Mouse (Mus musculus) liver, embryonic 14.5 days (tissue): ENCODE measurements around the gene Gpx4. TPM values are rescaled to one million over a fixed set of nuclear protein-coding genes. Genes with fewer than 3 reads are reported as not detected.

Source experiments
- ATAC-seq: fragments of 200-750 bp; cut with Nextera tagmentation; 2 replicates; pipeline ENCODE4 v1.8.0; 2017; ENCODE audit warnings: moderate number of reproducible peaks, mild to moderate bottlenecking, moderate library complexity; ENCODE audit not compliant: insufficient read depth
- DNase-seq, 3 experiments: peaks; one replicate each; pipeline ENCODE4 v3.0.0-alpha.2; 2012 to 2013; ENCODE audit warnings: low read depth in 3 of 3, low spot score in 3 of 3
- H3K27ac ChIP-seq: fragments of 300-500 bp; sonication (generic); 2 replicates; pipeline ENCODE4 v1.5.1; 2014; ENCODE audit warnings: moderate library complexity, mild to moderate bottlenecking, control low read depth, inconsistent platforms
- H3K27me3 ChIP-seq: fragments of 300-500 bp; sonication (generic); 2 replicates; pipeline ENCODE4 v1.6.1; 2014; ENCODE audit warnings: mild to moderate bottlenecking, low read length, moderate library complexity; ENCODE audit not compliant: control insufficient read depth, insufficient read depth
- H3K36me3 ChIP-seq: fragments of 300-500 bp; sonication (generic); replicated peaks from 2 replicates; pipeline ENCODE4 v1.6.1; 2014; ENCODE audit warnings: low read depth; ENCODE audit not compliant: control insufficient read depth, insufficient read depth
- H3K4me1 ChIP-seq, 2 experiments: fragments of 200-500 bp in 1 of 2; fragments of 300-500 bp in 1 of 2; sonication (generic) in 1 of 2; replicated peaks; 2 replicates each; pipeline ENCODE4 v1.6.1; 2012 to 2014; ENCODE audit warnings: antibody characterized with exemption in 1 of 2, inconsistent platforms in 1 of 2, low read length in 1 of 2; ENCODE audit not compliant: control insufficient read depth in 2 of 2, insufficient read depth in 2 of 2
- H3K4me2 ChIP-seq: fragments of 300-500 bp; sonication (generic); 2 replicates; pipeline ENCODE4 v1.6.1; 2014; ENCODE audit warnings: low read depth, mild to moderate bottlenecking, control low read depth, moderate library complexity
- H3K4me3 ChIP-seq, 2 experiments: fragments of 200-500 bp in 1 of 2; fragments of 300-500 bp in 1 of 2; sonication (generic) in 1 of 2; 2 replicates each; pipeline ENCODE4 v1.5.1; 2012 to 2014; ENCODE audit warnings: low read depth in 2 of 2, low read length in 2 of 2, mild to moderate bottlenecking in 2 of 2, control low read depth in 1 of 2, inconsistent platforms in 1 of 2, moderate library complexity in 1 of 2; ENCODE audit not compliant: insufficient read depth in 1 of 2
- H3K9ac ChIP-seq: fragments of 300-500 bp; sonication (generic); replicated peaks from 2 replicates; pipeline ENCODE4 v1.6.1; 2014; ENCODE audit warnings: mild to moderate bottlenecking, control low read depth, moderate library complexity
- H3K9me3 ChIP-seq: fragments of 300-500 bp; sonication (generic); 2 replicates; pipeline ENCODE4 v1.6.1; 2016; ENCODE audit warnings: low read length, mixed read lengths; ENCODE audit not compliant: control insufficient read depth
- CTCF ChIP-seq: IDR thresholded peaks from 2 replicates; pipeline ENCODE4 v1.5.1; 2016; ENCODE audit warnings: antibody characterized with exemption, low read depth, control low read depth
- EP300 ChIP-seq: IDR thresholded peaks from 2 replicates; pipeline ENCODE4 v1.6.1; 2016; ENCODE audit warnings: antibody characterized with exemption, low read depth
- WGBS: fragments of 180-500 bp; shearing (Covaris S2); extraction: QIAGEN DNeasy Blood & Tissue Kit; methylation state at CpG from one replicate; pipeline ENCODE4 v1.1.7; 2014; ENCODE audit not compliant: insufficient replicate concordance; 5-methylcytosine and 5-hydroxymethylcytosine counted together
- polyA plus RNA-seq, 2 experiments: library from polyadenylated mRNA; depleted of rRNA in 1 of 2; stranded (reverse) in 1 of 2; unstranded in 1 of 2; fragments of >200 nt; fragmentation: Nextera tagmentation in 1 of 2; extraction: Ambion mirVana in 1 of 2; gene quantifications; 2 replicates each; pipeline versions ENCODE4 v1.2.1 to v1.2.3; 2012 to 2014

Gene Gpx4
- polyA plus RNA-seq, 2 experiments = 388 to 724 TPM

DNA sequence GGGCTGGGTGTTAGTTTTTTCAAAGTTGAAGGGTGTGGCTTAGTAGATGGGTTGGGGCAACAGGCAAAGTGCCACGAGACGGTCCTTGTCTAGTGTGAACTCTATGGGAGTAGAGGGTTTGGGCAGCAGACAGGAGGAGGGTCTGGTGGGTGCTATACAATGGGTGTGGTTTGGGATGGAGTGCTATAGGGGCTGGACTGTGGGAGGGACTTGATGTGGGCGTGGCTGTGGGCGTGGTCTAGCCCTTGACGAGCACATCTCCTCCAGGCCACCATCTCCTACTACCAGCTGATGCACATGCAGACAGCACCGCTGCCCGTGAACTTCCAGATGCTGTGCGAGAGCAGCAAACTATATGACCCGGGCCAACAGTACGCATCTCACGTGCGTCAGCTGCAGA is 21.1 kb upstream of the Gpx4 start:
- Histone ChIP-seq H3K27ac (no peak overlapping the region), H3K4me2 (no peak overlapping the region), H3K9me3 (no peaks in the 10 kb centered on the region), H3K9ac (no peak overlapping the region), H3K4me1 (peaks cover 5 to 7% of the 10 kb centered on the region in 2 experiments), H3K36me3 (no peaks in the 10 kb centered on the region; the same call in none of the 2 replicates), H3K4me3 (no peak overlapping the region), H3K27me3 (no peaks in the 10 kb centered on the region)
- DNase-seq (no peak), ATAC-seq (0 out of 2 replicates have a peak, but pooled peaks have one; percentile 10)
- TF ChIP-seq CTCF (no peak), EP300 (no peak)
- 51% methylated on average over 12 of the region's 12 CpGs for WGBS

DNA sequence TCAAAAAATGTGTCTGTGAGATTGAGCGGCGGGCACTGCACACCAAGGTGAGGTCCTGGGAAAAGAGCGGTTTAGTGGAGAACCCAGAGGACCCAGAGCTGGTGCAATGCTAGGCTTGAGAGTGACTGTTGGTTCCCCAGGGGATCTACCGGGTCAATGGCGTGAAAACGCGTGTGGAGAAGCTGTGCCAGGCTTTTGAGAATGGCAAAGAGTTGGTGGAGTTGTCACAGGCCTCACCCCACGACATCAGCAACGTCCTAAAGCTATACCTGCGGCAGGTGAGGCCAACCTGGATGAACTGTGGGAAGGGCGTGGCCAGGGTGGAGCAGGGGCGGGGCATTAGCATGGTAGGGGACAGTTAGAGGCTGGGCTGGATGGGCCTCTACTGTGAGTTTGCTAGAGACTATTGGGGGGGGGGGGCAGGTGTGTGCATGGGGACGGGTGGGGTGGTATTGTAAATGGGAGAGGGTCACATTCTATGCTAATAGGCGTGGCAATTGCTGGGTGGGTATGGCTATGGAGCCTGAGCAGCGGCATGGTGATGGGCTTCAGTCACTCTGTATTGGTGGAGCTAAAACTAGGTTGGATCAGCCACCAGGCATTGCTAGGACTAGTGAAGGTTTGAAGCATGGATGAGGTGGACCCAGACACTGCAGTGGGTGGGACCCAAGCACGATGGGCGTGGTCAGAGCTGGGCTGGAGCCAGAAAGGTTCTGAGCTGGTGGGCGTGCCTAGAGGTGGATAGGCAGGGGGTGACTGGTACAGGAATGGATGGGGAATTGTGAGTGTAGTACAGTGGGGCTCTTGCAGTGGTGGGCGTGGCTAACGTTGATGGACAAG is 19.1 kb upstream of the Gpx4 start:
- DNase-seq (no peak), ATAC-seq (peak; percentile 27; the same call in 1 of the 2 replicates)

DNA sequence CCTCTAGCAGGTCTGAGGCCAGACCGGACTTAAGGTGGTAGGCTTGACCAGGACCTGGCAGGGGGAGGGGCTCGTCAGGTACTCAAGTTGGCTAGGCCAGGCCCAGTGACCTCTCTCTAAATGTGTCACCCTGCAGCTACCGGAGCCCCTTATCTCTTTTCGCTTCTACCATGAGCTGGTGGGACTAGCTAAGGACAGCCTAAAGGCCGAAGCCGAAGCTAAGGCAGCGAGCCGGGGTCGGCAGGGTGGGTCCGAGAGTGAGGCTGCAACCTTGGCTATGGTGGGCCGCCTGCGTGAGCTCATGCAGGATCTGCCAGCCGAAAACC is 18.5 kb upstream of the Gpx4 start:
- Histone ChIP-seq H3K4me1 (peaks cover 10 to 15% of the 10 kb centered on the region in 2 experiments), H3K4me2 (no peak overlapping the region), H3K4me3 (no peak overlapping the region), H3K9ac (no peak overlapping the region), H3K27ac (no peak overlapping the region), H3K27me3 (no peaks in the 10 kb centered on the region), H3K36me3 (no peaks in the 10 kb centered on the region; the same call in none of the 2 replicates), H3K9me3 (no peaks in the 10 kb centered on the region)
- ATAC-seq (no peak), DNase-seq (no peak)
- 86% methylated on average over 13 of the region's 13 CpGs for WGBS
- no peak for TF ChIP-seq EP300
- TF ChIP-seq CTCF = no peak

More for the DNA sequence above, 19.1 kb upstream of the Gpx4 start:
- WGBS = 59% methylated on average over 20 of the region's 20 CpGs
- H3K9ac ChIP-seq = no peak overlapping the region
- H3K36me3 ChIP-seq = no peaks in the 10 kb centered on the region; the same call in none of the 2 replicates
- no peak overlapping the region for H3K27ac ChIP-seq
- TF ChIP-seq EP300 (no peak), CTCF (no peak)
- no peak overlapping the region for H3K4me3 ChIP-seq
- H3K9me3 ChIP-seq = no peaks in the 10 kb centered on the region
- H3K4me1 ChIP-seq = peaks cover 7 to 12% of the 10 kb centered on the region in 2 experiments
- H3K27me3 ChIP-seq = no peaks in the 10 kb centered on the region
- H3K4me2 ChIP-seq = no peak overlapping the region

DNA sequence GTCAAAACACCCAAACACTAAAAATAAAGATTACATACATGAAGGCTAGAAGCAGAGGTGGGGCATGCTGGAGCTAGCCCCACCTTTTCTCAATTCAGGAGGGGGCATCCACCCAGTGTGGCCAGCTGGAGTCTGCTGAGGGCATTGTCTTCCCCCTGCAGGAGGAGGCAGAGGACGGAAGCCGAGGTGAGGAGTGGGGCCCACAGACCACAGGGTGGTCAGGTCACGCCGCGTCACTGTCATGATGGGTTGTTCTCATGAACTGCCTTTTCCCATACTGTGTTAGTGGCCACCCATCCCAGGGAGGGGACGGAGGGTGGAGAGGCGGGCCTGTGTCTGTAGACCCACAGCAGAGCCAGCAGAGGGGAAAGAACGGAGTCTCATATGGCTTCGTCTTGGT is 16.8 kb upstream of the Gpx4 start:
- H3K36me3 ChIP-seq = peaks cover 2% of the 10 kb centered on the region
- DNase-seq (no peak), ATAC-seq (no peak)
- no peaks in the 10 kb centered on the region for H3K27me3 ChIP-seq
- H3K4me1 ChIP-seq = peaks cover 14 to 22% of the 10 kb centered on the region in 2 experiments
- H3K4me3 ChIP-seq = no peak overlapping the region
- no peak overlapping the region for H3K27ac ChIP-seq
- H3K9me3 ChIP-seq = no peaks in the 10 kb centered on the region
- 63% methylated on average over 9 of the region's 9 CpGs for WGBS
- no peak overlapping the region for H3K4me2 ChIP-seq
- TF ChIP-seq EP300 (no peak), CTCF (no peak)
- H3K9ac ChIP-seq = no peak overlapping the region

DNA sequence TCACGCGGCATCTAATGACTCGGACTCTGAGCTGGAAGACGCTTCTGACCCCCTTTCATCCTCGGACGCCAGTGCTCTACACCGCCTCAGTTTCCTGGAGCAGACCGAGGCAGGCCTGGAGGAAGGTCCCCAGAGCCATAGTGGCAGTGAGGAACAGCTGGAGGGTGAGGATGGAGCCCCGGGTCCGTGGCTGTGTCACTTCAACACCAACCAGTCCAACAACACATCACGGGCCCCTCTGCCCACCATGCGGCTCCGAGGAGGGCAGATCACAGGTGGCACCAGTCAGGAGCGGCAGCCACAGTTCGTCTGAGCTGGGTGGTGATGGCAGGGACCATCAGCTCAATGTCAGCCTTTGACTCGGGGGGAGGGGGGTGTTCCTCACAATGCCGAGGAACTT is 16.2 kb upstream of the Gpx4 start:
- TF ChIP-seq EP300 (no peak), CTCF (no peak)
- H3K27me3 ChIP-seq = no peaks in the 10 kb centered on the region
- 72% methylated on average over 17 of the region's 17 CpGs for whole genome bisulfite sequencing

More for the DNA sequence above, 16.2 kb upstream of the Gpx4 start:
- Histone ChIP-seq H3K4me1 (peaks cover 14 to 22% of the 10 kb centered on the region in 2 experiments), H3K36me3 (peaks cover 7% of the 10 kb centered on the region), H3K4me2 (no peak overlapping the region), H3K9me3 (no peaks in the 10 kb centered on the region), H3K27ac (no peak overlapping the region), H3K4me3 (no peak overlapping the region), H3K9ac (no peak overlapping the region)
- DNase-seq (no peak), ATAC-seq (no peak)
